Mouse (Mus musculus) MEL (cell line): ENCODE results near the gene Ccn6.

Experiments
- CTCF ChIP-seq, 3 experiments: IDR thresholded peaks in 2 of 3; conservative IDR thresholded peaks in 1 of 3; 2 replicates each; pipeline ENCODE4 v1.5.1; 2011 to 2012; ENCODE audit warnings: low read length in 3 of 3, low read depth in 2 of 3, mild to moderate bottlenecking in 2 of 3, improper control_type of control experiment in 1 of 3, inconsistent platforms in 1 of 3, mixed read lengths in 1 of 3, moderate library complexity in 1 of 3; ENCODE audit not compliant: control insufficient read depth in 1 of 3, insufficient read depth in 1 of 3, poor library complexity in 1 of 3, severe bottlenecking in 1 of 3
- MYC ChIP-seq: IDR thresholded peaks from 2 replicates; pipeline ENCODE4 v1.6.1; 2011; ENCODE audit warnings: low read depth, mild to moderate bottlenecking, low read length, improper control_type of control experiment, moderate library complexity

DNA sequence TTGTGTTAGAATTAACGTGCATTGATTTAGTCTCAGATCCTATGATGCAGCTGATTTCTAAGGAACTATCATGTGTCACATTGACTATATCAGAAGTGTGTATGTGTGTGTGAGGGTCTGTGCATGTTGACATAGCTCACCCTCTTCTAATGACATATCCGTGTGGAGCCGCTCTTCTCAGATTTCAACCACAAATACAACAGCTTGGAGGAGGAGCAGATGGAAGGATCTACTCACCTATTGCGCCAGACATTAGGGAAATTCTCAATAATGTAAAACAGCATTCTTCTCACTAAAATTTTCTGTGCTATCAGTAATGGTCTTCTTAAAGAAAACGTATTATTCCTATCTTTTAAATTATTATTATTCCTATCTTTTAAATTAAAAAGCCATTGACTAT, 6.9 kb downstream of the Ccn6 start:
- TF ChIP-seq MYC = no peak
- TF ChIP-seq CTCF (IDR thresholded peaks at IDR 0.05 in 2 of 3, conservative IDR thresholded peaks at IDR 0.05 in 1 of 3; ENCODE audit: control insufficient read depth in 1 of 3, insufficient read depth in 1 of 3, low read depth in 2 of 3, low read length in 3 of 3, poor library complexity in 1 of 3, severe bottlenecking in 1 of 3) = no peak
